Mouse (Mus musculus) CD4-positive, CD25-positive, alpha-beta regulatory T cell (primary cell): Measurements from ENCODE around the gene Ms4a14. TPM values are rescaled to one million over a fixed set of nuclear protein-coding genes. Genes with fewer than 3 reads are reported as not detected.

Experiments
- polyA plus RNA-seq: library from polyadenylated mRNA; unstranded; fragments of 100-300 nt; shearing (Covaris generic); gene quantifications from one replicate; pipeline ENCODE4 v1.2.1, GENCODE M21; 2017

The Ms4a14 gene
- polyA plus RNA-seq, result 0.07 TPM

DNA sequence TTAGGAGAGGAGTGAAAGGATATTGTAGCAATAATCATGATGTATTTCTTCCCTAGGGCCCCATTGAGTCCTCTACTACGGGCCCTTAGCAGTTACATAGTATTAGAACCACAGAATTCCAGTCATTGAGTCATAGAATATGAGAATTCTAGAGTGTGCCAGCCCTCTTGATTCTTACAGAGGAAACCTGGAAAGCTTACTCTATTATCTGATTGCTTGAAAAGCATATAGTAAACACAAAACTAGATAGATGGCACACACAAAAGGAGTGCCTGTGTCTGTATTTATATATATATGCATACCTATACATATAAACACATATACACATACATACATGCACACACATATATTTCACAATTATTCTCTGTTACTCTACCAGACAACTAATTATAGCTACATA is at the start of gene Ms4a14:
Ms4a14 (minus strand) TSS at position 101 of the 400 bp plus-strand sequence.

DNA sequence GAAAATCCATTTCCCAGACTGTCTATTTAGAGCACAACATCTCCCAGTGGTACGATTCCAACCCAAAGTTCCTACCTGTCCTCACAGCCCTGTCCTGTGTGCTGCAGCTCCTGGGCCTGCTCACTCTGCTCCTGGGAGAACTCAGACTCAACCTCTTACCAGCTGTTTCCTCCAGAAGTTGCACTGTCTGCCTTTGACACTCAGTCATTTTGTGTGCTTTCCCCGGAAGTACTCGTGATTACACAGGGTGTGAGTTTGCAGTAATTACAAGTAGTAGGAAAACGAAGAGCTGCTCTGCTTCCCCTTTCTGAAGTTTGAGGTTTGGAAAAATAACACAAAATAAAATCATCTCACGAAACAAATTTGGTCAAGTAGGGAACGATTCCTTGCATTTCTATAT is 21.7 kb upstream of the Ms4a14 start, which contains the start of gene Ms4a7:
Ms4a7 (minus strand) TSS at position 215 of the 400 bp plus-strand sequence.

DNA sequence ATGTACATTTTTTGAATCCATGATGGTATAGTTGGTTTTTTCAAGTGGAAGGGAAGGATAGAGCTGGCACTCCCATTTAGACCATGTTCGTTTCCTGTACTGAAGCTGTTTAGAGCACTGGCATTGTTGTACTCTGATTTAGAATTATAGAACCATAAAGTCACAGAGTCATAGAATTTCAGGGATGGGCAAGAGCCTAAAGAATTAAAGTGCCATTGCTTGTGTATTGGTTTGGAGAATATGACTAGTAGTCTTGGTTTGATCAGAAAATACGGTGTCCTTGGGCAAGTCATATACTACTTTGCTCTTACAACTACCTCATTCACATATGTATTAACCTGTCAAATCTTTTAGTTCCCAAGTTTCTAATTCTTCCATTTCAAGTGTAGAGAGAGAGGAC is 30.5 kb downstream of the Ms4a14 start, which contains the start of gene Ms4a5:
Ms4a5 (minus strand) TSS at position 101 of the 400 bp plus-strand sequence.

DNA sequence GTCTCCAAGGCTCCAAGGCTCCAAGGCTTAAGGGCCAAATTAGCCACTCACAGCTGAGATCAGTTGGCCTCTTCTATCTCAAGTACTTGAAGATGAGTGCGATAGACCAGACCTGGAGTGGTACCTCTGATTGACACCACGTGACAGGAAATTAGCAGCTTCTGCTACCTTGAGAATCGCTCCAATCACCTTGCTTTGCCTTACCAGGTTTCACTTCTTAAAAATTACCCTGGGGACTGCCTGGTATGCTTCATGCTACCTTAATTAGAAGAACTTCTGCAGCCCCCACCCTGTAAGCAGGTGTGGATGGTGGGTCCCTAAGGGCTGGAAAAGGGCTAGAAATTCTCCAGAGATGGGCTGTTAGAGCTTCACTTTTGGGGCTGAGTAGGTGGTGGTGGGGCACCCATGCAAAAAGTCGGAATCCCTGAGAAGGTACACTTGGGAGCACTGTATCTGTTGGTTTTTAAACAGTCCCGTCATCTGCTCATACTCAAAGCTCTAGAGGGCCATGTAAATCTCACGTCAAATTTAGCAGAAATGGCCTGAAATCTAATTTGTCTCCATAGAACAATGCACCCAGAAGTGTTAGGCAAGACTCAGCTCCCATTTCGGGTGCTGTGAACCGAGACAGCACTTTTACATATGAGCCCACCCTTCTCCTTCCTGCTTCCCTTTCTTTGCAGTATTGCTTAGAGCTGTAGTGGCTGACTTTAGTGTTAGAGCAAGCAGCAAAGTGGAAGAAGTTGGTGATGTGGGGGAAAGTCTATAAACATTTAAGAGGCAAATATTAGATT is 48.0 kb downstream of the Ms4a14 start, which contains the start of gene Ms4a1:
Ms4a1 (minus strand) TSS at position 190 of the 794 bp plus-strand sequence.

Other genes starting within 250 kb of the Ms4a14 start
- gene Ms4a8a, start 233.4 kb downstream of the Ms4a14 start, polyA plus RNA-seq, result 0.37 TPM
- gene 1700017D01Rik, start 183.6 kb downstream of the Ms4a14 start, polyA plus RNA-seq, result not detected
- not detected for gene 1700025F22Rik, start 149.1 kb downstream of the Ms4a14 start, polyA plus RNA-seq
- not detected for gene Ms4a13, start 117.7 kb downstream of the Ms4a14 start, polyA plus RNA-seq
- gene Ms4a12, start 82.0 kb downstream of the Ms4a14 start, polyA plus RNA-seq, result not detected
- gene Ms4a1, start 48.2 kb downstream of the Ms4a14 start, polyA plus RNA-seq, result 2.6 TPM
- not detected for gene Ms4a5, start 30.6 kb downstream of the Ms4a14 start, polyA plus RNA-seq
- gene Ms4a7, start 21.7 kb upstream of the Ms4a14 start, polyA plus RNA-seq, result 0.28 TPM
- gene Ms4a4a, start 61.1 kb upstream of the Ms4a14 start, polyA plus RNA-seq, result 1.1 TPM
- 88.3 TPM for gene Ms4a4c, start 90.3 kb upstream of the Ms4a14 start, polyA plus RNA-seq
- gene Ms4a4b, start 129.1 kb upstream of the Ms4a14 start, polyA plus RNA-seq, result 3,157 TPM
- 11.8 TPM for gene Ms4a6c, start 154.9 kb upstream of the Ms4a14 start, polyA plus RNA-seq
- gene Gm8369, start 171.5 kb upstream of the Ms4a14 start, polyA plus RNA-seq, result 403 TPM
- gene Ms4a6b, start 202.1 kb upstream of the Ms4a14 start, polyA plus RNA-seq, result 932 TPM
- 1.6 TPM for gene Ms4a4d, start 222.3 kb upstream of the Ms4a14 start, polyA plus RNA-seq